ENCODE assay signal across 10 mouse cellular contexts in genomic region chr8:117403705-117404476, GRCm38 (mm10).
DNase-seq lines count a peak whose midpoint lies in the region; ATAC-seq lines count a peak whose summit lies in the region.
"Had no signal": no experiment of that assay in that cellular context is flagged by ENCODE, and none has a peak within 500 bp of the region (broad histone marks: within the 10 kb centered on the region; RNA-seq: fewer than 3 reads in every experiment).

No protein-coding gene starts in this region.

- no peaks in the 10 kb centered on the region for H3K36me3 ChIP-seq in forebrain, embryonic 14.5 days (ENCODE audit: control insufficient read depth, insufficient read depth, low read length)

- no peaks in the 10 kb centered on the region for H3K27me3 ChIP-seq in forebrain, embryonic 14.5 days (replicated peaks; ENCODE audit: control insufficient read depth, insufficient read depth, low read length)
- H3K27me3 ChIP-seq: Patski had no signal

- no peak overlapping the region for H3K9ac ChIP-seq in forebrain, embryonic 14.5 days (ENCODE audit: low read length)

- 57% methylated on average over 14 of the region's 14 CpGs for WGBS in forebrain, embryonic 14.5 days
- 16% methylated on average over 14 of the region's 14 CpGs for WGBS in large intestine, adult 2 months

- peaks cover 19% of the 10 kb centered on the region; the same call in 1 of the 2 replicates for H3K4me1 ChIP-seq in forebrain, embryonic 14.5 days (ENCODE audit: control insufficient read depth, insufficient read depth, low read length)

- ATAC-seq in forebrain, embryonic 14.5 days = peak; percentile 28; the same call in 1 of the 2 replicates
- ATAC-seq: Patski had no signal

- H3K4me3 ChIP-seq in forebrain, embryonic 14.5 days (ENCODE audit: low read depth, low read length) = no peak overlapping the region

- peak overlapping the region; percentile 67 for H3K27ac ChIP-seq in forebrain, embryonic 14.5 days (ENCODE audit: low read depth, low read length)

- H3K9me3 ChIP-seq in forebrain, embryonic 14.5 days (replicated peaks; ENCODE audit: control insufficient read depth, low read length) = no peaks in the 10 kb centered on the region

- no peak overlapping the region for H3K4me2 ChIP-seq in forebrain, embryonic 14.5 days (ENCODE audit: low read length)

- peak; percentile 38 to 51 for DNase-seq in layer of hippocampus, adult 8-10 months (ENCODE audit: low spot score in 2 of 2)
- no peak for DNase-seq in layer of hippocampus, adult 9-10 months (ENCODE audit: low spot score)
- peak; percentile 54 for DNase-seq in forebrain, embryonic 14.5 days (ENCODE audit: low spot score)
- peak; percentile 64 for DNase-seq in large intestine, adult 2 months (ENCODE audit: low read depth, low spot score)
- peak; percentile 52 to 68 for DNase-seq in right cerebral cortex, postnatal 10 days (ENCODE audit: low spot score in 2 of 2)
- DNase-seq in gastrocnemius, adult 18-20 months (ENCODE audit: low spot score) = no peak
- DNase-seq in cerebellum, postnatal 14 days = no peak
- no peak for DNase-seq in lung, postnatal 14 days
- DNase-seq: thymus, adult 2 months had no signal

Comparison
In these comparisons a context has a peak if more than half of its experiments do, and no peak if none do; other contexts are left out.
1. DNase-seq: peak in layer of hippocampus, adult 8-10 months (2 of 2), forebrain, embryonic 14.5 days (single experiment), large intestine, adult 2 months (single experiment) and right cerebral cortex, postnatal 10 days (2 of 2); none in layer of hippocampus, adult 9-10 months (single experiment), gastrocnemius, adult 18-20 months (single experiment), cerebellum, postnatal 14 days (0 of 2) and lung, postnatal 14 days (single experiment).